Mouse (Mus musculus): ENCODE measurements around the gene Gm7544.
"Not testable (repeated sequence)": the region's sequence is repeated elsewhere in the genome, so short reads cannot be mapped to it uniquely, and the experiment has no call there.

Gene Gm7544

DNA sequence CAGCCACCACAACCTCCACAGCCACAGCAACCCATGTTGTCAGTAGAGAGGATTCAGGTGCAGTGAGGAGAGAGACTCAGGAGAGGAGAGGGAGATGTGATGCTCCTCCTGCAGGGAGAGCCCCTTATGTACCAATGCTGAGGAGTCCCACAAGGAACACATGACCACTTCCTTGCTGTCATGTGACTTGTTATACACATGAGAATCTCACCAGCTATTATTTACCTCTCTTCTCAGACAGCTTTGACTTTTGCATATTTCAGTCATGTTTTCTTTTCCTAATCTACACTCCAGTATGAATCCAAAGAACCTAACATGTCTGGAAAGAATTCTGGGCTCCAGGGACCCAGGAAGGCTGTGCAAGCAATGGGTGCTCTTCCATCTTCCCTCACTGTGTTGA, at the start of gene Gm7544:
TSS of gene Gm7544 (minus strand) at position 101 of the 400 bp plus-strand sequence.
- not testable (repeated sequence) for DNase-seq

DNA sequence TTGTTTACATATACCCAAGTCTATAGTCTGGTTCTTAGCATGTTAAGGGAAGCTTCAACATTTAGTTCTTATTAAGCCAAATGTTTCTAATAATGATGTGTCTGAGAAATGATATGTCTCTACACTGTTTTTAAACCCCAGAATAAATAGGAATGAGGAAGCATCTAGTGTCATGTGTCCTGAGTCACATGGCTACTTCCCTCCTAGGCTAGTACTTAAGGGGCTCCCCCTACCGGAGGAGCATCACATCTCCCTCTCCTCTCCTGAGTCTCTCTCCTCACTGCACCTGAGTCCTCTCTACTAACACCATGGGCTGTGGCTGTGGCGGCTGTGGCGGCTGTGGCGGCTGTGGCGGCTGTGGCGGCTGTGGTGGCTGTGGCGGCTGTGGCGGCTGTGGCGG, 44.5 kb upstream of the Gm7544 start, which contains the start of gene Gm47959:
TSS of gene Gm47959 (plus strand) at position 243 of the 400 bp plus-strand sequence.
- DNase-seq = not testable (repeated sequence)

DNA sequence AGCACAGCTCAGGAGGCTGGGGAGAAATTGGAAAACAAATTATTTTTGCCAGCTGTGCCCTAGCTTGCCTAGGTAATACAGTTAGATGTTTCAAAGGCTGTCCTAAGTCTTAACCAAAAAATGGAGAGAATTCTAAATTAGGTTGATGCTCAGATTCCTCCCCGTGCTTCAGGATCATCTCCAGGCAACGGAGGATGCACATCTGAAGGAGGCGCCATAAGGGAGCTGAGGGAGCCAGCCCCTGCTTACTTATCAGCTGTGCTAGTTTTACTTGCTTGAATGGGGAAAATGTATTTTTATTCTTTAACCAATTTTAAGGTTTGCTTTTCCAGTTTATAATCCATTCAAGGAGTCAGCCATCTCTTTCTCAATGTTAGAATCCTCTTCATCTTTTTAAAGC, 38.1 kb upstream of the Gm7544 start:
- no peak for DNase-seq

DNA sequence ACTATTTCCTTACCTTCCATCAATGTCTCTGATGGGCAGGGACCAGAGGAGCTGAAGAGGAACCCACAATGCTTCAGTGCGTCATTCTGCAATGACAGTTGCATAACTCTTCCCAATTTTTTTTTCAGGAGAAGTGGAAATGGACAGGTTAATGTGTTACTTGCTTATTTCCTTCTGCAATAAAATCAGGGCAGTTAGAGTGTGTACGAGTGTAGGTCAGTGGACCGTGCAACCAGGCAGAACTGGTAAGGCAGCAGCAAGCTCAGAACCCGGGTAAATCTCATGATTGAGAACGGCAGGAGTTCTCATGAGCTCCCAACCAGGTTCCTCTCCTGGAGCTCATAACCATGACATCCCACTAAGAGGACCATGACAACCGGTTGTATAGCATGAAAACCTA, 36.3 kb upstream of the Gm7544 start:
- DNase-seq = no peak

DNA sequence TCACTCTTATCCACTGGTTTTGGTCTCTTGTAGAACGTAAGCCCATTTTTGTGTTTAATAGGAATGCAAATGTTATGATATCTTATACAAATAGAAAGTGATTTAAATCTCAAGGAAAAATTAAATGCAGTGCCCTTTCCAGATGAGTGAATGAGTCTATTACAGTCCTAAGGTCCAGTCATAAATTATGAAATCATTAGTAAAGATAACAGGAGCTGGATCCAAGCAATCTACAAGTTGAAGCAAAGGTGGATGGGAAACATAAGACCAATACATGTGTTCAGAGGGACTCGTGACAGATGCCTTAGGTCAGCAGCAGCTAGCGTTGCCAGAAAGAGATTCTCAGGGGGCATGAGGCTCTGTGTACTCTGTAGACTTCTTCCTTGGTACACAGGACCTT, 35.8 kb upstream of the Gm7544 start:
- no peak for DNase-seq

DNA sequence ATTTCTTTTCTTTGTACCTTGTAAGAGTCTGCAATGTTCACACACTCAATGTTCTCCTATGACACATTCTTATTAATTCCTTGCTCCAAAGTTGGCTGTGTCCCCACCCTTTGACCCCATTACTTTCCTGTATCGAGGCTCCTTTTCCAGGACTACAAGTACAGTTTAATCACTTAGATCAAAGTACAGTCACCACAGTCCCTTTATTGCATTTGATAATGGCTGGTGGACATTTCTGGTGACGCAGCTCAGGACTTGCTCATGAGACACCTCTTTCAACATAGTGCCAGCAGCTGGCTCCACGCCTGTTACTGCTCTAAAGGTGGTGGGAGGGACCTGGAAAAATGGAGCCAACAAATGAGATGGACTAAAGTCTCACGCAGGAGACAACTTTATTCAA, 35.2 kb upstream of the Gm7544 start:
- no peak for DNase-seq

DNA sequence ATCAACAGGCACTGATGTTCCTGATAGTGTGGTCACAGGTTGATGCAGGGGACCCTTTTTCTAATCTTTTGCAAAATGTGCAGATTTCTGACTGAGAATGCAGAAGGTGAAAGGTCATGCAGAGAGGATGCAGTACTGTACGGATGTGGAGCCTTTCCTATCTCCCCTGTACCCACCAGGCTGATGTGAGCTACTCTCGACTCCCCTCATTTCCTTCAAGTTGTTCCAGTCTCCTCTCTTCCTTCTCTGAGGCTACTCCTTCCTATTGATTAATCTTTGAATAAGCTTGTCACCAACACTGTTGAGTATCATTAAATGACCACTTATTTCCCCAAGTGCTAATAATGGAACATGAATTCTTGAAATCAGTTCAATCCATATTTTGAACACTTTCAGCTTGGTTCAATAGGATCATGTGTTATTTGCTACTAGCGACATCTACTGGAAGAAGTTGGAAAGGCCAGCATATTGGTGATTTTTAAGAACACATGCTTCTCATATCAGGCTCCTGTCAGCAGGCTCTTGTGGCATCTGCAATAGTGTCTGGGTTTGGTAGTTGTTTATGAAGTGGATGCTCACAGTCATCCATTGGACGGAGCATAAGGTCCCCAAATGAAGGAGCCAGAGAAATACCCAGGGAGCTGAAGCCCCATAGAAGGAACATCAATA, 31.9 kb upstream of the Gm7544 start:
- DNase-seq = peak in 1 of 2 experiments; percentile 55

DNA sequence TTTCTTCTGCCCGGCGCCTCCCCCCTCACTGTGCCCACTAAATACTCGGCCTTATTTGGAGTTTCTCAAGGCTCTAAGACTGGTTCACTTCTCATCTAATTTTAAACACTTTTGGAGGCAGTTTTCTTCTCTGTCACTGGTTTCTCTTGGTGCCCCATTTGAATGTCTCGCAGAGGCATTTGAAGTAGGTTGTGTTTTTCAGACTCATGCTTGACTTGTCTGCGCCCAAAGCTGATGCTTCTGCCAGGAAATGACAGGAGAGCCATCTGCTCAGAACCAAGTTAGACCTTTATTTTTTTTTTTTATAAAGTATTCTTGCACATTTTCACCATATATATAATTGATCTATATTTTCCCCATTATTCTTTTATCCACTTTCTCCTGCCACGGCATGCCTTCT, 30.9 kb upstream of the Gm7544 start:
- no peak for DNase-seq

DNA sequence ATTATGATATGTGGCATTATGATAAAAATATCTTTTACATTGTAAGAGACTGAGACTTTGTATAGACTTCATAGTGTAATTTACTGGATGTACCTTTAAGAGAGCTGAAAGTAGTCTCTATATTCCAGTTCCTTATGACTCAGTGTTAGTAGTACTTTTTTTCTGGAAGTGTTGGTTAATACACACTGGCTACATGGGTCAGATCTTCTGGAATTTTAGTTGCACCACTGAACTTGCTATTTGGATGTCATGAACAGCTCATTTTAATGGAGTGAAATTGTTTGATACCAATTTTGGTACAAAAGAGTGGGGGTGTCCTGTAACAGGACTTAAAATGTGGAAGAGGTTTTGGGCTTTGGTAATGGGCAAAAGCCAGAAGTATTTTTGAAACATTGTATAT, 22.0 kb upstream of the Gm7544 start:
- no peak for DNase-seq

DNA sequence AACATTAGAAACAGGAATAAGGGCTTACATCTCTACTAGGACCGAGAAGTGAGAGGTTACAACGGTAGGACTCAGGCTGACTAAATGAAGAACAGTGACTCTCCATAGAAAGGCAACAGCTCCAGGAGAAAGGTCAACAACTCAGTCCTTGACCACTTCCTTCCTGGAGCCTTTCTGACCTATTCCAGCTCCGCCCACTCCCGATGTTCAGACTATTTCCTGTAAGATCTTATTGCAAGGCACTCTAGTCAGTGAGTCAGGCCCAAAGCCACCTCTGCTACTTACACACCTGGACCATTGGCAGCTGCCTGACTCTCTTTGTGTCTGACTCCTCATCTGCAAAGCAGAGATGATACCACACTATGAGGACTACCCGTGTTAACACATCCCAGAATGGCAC, 19.9 kb upstream of the Gm7544 start:
- no peak for DNase-seq

DNA sequence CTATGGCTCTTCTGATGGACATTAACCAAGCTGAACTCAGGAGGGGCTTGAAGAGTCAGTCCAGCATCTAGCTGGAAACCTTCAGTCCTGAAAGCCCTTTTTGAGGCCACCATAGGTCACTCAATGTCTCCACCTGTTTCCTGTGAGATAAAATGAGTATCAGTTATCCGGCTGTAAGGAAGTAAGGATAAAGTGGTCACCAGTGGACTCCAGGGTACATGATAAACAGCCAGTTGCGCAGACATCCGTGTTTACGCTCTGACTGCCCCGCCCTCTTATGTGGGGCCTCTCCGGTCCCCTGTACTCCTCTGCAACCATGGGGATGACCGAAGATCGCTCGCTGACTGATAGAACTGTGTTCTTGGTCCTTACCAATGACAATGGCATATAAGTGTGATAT, 18.5 kb upstream of the Gm7544 start:
- no peak for DNase-seq

DNA sequence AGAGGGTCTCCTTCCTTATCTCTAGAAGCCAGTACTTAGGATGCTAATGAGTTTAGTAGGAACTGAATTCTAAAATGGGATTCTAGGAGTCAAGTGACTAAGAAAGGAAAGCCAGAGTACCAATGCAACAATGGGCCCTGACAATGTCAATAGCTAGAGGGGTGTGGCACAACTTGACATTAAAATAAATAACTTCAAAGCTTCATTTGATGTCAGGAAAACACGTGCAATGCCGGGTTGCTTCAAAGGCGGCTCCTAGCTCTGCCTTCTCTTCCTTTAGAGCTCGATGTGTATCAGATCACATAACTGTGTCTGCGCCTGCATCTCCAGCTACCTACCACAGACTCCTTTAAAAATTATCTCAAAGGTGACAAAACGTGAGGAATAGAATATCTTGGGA, 18.1 kb upstream of the Gm7544 start:
- no peak for DNase-seq

DNA sequence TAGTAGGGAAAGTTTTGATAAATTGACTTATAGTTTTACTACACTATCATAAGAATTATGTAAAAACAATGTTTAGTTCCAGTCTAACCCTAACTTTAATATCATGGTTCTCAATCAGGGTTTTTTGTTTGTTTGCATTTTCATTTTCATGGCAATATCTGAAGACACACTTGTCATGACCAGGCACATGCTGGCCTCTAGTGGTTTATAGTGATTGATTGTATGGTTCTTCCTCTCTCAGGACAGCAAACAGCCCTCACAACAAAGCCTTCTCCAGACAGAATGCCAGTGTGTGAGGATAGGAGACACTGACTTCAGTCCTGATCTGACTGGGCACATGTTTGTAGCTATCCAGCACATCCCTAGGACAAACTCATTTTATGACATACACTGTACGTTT, 17.4 kb upstream of the Gm7544 start:
- no peak for DNase-seq

DNA sequence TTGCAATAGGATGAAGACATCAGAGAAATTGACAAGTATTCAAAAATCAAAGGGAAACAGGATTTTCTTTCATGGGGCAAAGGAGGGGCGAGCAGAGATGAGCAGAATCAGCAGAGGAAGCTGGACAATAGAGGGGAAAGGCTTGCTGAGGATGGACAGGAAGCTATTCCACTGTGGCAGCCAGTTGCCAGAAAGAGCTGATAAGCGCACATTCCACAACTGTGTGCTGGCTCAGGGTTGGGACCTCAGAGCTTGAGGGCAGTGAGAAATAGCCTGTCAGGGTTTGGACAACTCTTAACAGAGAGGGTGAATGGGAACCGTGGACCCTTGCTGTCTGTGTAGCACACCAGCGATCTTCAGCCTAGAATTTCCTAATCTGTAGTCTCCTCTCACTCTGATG, 16.2 kb upstream of the Gm7544 start:
- DNase-seq = no peak

DNA sequence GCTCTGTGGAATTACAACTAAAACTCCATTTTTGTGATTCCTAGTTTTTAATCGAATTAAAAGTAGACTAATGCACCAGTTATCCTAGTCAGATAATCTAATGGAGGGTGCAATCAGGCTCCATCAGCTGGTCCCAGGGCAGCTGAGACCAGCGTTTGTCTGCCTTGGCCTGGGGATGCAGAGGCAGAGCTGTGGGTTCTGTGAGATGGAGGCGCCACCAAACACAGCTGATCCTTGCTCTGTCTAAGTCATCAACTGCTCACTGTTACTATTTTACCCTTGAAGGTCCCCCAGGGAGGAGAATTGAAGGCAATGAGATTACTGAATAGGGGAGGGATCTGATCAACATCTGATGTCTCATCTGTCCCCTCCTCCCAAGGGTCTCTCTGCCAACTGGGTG, 10.6 kb upstream of the Gm7544 start:
- no peak for DNase-seq

DNA sequence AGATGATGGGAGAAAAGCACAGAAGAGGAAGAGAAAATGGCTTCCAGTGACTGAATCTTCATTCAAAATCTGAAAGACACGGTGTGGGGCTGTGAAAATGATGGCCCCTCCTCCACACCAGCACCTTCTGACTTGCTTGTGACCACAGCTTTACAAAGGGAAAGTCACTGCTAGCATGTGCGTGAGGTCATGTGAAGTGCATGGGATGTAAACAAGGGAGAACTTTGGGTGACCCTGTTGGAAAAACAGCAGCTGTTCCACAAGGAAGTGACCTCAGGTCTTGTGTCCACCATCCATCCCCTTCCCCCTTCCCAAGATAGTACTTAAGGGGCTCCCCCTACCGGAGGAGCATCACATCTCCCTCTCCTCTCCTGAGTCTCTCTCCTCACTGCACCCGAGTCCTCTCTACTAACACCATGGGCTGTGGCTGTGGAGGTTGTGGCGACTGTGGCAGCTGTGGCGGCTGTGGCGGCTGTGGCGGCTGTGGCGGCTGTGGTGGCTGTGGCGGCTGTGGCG, 4.1 kb upstream of the Gm7544 start, which contains the start of gene Gm47955:
TSS of gene Gm47955 (plus strand) at position 417 of the 516 bp plus-strand sequence.
- no peak for DNase-seq

DNA sequence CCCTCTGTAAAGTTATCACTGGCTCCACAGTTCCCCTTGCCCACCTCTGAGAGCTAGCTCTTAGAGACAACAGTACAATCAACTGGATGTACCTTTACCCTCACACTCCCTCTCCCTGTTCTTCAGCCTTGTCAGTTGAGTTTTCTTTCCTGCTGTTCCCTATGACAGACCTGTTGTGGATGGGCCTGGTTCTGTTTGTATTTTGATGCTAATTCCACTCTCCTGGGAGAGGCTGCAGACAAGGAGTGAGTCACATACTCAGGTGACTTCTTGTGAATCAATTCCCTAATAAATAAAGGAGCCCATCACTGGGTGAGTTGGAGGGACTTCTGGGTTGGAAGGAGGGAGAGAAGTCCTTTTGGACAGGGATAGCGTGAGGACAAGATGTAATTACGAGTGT, 7.2 kb downstream of the Gm7544 start:
- no peak for DNase-seq

DNA sequence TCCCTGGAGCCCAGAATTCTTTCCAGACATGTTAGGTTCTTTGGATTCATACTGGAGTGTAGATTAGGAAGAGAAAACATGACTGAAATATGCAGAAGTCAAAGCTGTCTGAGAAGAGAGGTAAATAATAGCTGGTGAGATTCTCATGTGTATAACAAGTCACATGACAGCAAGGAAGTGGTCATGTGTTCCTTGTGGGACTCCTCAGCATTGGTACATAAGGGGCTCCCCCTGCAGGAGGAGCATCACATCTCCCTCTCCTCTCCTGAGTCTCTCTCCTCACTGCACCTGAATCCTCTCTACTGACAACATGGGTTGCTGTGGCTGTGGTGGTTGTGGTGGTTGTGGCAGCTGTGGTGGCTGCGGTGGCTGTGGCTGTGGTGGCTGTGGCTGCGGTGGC, 9.8 kb downstream of the Gm7544 start:
- not testable (repeated sequence) for DNase-seq

DNA sequence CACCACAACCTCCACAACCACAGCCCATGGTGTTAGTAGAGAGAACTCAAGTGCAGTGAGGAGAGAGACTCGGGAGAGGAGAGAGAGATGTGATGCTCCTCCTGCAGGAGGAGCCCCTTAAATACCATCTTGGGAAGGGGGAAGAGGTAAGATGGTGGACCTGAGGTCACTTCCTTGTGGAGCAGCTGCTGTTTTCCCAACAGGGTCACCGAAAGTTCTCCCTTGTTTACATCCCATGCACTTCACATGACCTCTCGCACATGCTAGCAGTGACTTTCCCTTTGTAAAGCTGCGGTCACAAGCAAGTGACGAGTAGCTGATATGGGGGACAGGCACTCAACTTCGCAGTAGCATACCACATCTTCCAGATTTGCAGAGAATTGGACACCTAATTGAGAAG, 12.5 kb downstream of the Gm7544 start, which contains the start of gene A030003K21Rik:
TSS of gene A030003K21Rik (minus strand) at position 94 of the 400 bp plus-strand sequence.
- DNase-seq = not testable (repeated sequence)

DNA sequence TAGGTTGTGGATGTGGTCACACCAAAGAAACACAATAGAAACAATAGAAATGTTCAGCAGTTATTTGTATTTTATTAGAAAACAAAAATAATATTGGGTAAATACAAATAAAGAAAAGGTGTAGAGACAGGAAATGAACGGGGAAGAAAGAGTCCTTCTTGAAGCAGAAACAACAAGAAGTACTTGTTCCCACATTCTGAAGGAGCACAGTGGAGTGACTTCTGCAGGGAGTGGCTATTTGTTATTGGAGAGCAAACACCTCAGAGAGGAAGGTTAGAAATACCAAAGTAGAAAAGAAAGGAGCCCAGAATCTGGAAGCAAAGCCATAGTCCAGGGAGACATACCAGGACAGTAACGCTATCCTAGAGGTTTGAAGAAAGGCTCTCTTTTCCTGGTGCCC, 13.3 kb downstream of the Gm7544 start:
- not testable (repeated sequence) for DNase-seq

DNA sequence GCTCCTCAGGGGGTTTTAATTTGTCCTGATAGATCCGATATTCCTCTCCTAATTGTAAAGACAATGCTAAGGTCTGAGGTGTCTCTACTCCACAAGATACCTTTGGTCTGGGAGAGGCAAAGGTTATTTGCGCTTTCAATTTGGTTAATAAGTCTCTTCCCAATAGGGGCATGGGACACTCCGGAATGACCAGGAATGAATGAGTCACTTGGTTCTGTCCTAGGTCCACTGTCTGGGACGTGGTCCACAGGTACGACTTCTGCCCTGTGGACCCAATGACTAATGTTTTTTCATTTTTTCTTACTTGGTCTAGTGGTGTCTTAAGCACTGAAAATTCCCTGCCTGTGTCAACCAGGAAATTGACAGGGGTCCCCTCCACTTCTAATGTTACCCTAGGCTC, 17.1 kb downstream of the Gm7544 start:
- DNase-seq = no peak

DNA sequence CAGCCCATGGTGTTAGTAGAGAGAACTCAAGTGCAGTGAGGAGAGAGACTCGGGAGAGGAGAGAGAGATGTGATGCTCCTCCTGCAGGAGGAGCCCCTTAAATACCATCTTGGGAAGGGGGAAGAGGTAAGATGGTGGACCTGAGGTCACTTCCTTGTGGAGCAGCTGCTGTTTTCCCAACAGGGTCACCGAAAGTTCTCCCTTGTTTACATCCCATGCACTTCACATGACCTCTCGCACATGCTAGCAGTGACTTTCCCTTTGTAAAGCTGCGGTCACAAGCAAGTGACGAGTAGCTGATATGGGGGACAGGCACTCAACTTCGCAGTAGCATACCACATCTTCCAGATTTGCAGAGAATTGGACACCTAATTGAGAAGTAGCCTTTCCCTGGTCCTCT, 24.5 kb downstream of the Gm7544 start, which contains the start of gene Gm6217:
TSS of gene Gm6217 (minus strand) at position 74 of the 400 bp plus-strand sequence.
- DNase-seq = not testable (repeated sequence)

DNA sequence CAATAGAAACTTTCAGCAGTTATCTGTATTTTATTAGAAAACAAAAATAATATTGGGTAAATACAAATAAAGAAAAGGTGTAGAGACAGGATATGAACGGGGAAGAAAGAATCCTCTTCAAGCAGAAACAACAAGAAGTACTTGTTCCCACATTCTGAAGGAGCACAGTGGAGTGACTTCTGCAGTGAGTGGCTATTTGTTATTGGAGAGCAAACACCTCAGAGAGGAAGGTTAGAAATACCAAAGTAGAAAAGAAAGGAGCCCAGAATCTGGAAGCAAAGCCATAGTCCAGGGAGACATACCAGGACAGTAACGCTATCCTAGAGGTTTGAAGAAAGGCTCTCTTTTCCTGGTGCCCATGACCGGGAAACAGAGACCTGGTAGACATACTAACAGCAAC, 25.3 kb downstream of the Gm7544 start:
- DNase-seq = not testable (repeated sequence)

DNA sequence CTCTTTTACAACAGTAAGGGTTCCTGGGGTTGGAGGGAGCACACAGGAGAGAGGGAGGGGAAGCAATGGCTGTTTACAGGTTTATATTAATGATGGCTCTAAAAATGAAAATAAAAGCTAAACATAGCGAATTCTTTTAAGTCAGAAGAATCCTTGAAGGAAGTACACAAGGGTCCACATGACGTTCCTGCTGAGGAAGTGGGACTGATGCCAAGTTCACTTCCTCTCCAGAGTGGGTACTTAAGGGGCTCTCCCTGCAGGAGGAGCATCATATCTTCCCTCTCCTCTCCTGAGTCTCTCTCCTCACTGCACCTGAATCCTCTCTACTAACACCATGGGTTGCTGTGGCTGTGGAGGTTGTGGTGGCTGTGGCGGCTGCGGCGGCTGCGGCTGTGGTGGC, 31.2 kb downstream of the Gm7544 start, which contains the start of gene A030014E15Rik:
TSS of gene A030014E15Rik (plus strand) at position 268 of the 400 bp plus-strand sequence.
- DNase-seq = no peak

DNA sequence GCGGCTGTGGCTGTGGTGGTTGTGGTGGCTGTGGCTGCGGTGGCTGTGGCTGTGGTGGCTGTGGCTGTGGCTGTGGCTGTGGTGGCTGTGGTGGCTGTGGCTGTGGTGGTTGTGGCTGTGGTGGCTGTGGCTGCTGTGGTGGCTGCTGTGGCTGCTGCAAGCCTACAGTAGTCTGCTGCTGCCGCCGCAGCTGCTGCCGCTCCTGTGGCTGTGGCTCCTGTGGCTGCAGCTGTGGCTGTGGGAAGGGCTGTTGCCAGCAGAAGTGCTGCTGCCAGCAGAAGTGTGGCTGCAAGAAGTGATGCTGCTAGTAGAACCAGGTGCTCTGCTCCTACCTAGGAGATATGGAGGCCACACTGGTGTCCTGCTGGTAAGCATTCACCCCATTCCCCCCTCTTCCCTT, 42.4 kb downstream of the Gm7544 start:
- not testable (repeated sequence) for DNase-seq
